Comparison of ENCODE assay signal across 14 mouse cellular contexts in genomic region chr1:135609621-135610020, GRCm38 (mm10).
"Had no signal": no experiment of that assay in that cellular context is flagged by ENCODE, and none has a peak within 500 bp of the region (broad histone marks: within the 10 kb centered on the region; RNA-seq: fewer than 3 reads in every experiment).

No protein-coding gene starts in this region.

- DNase-seq: cerebellum, postnatal 10 days; cerebellum, postnatal 14 days; cerebellum, postnatal 25 days; cerebellum, postnatal 36 days; embryo, embryonic 11 days; forebrain, postnatal 0 days; gastrocnemius, adult 2 months; gastrocnemius, postnatal 10 days; gastrocnemius, postnatal 14 days; gastrocnemius, postnatal 25 days; gastrocnemius, postnatal 36 days; heart, adult 11 months; heart, adult 18-20 months; heart, adult 2 months had no signal
